Comparison of ENCODE assay signal across 17 mouse cellular contexts in the genomic region with DNA sequence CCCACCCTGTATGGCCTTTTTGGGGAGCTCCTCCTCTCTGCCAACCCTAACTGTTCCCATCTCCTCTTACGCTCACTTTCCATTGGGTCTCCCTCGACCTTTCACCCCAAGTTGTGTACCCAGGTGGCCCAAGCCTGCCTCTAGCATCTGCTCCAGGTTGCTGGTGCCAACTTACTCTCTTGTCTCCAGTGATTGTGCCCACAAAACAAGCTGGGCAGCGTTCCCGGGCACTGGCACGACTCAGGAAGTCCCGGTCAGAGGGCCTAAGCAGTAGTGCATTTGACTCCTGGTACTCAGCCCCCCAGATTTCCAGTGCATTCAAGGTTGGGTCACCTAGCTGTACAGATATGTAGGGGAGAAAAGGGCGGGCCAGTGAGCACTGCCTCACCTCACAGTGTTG. TPM values are rescaled to one million over a fixed set of nuclear protein-coding genes. Genes with fewer than 3 reads are reported as not detected.
DNase-seq lines count a peak whose midpoint lies in the region; ATAC-seq lines count a peak whose summit lies in the region.
"Had no signal": no experiment of that assay in that cellular context is flagged by ENCODE, and none has a peak within 500 bp of the region (broad histone marks: within the 10 kb centered on the region; RNA-seq: fewer than 3 reads in every experiment).

No protein-coding gene starts in this region.

- intact Hi-C loops in left cerebral cortex, postnatal 4 days (cut with DNase I) = no loop called here
- intact Hi-C loops in left cerebral cortex, postnatal 14 days (cut with DNase I) = no loop called here

- no peak for ATAC-seq in inflammation-experienced regulatory T-cells, adult 6 months
- ATAC-seq: activated CD4-positive, CD25-positive, alpha-beta regulatory T cell, adult 4 months; intestine, embryonic 16.5 days; midbrain, embryonic 15.5 days had no signal

- DNase-seq in adrenal gland, postnatal 10 days = peak; percentile 54
- no peak for DNase-seq in adrenal gland, adult 18-20 months (ENCODE audit: low spot score in 2 of 2)
- peak; percentile 78 for DNase-seq in left cerebral cortex, postnatal 4 days
- no peak for DNase-seq in left cerebral cortex, postnatal 14 days (ENCODE audit: low spot score in 2 of 2)
- peak; percentile 77 for DNase-seq in cerebellum, adult 9-10 months
- DNase-seq in frontal cortex, postnatal 25 days (ENCODE audit: low spot score in 2 of 2) = no peak
- DNase-seq: gastrocnemius, adult 2 months; heart, postnatal 4 days; kidney, postnatal 25 days; layer of hippocampus, postnatal 36 days; lung, embryonic 14.5 days; thymus, postnatal 14 days had no signal

RNA-seq across cellular contexts. Expression of a gene that starts 15.1 kb away (rescaled TPM):
- 10 to 100 TPM; 23.8 to 32.9 TPM for total RNA-seq in adrenal gland, postnatal 10 days (2021)
- total RNA-seq in adrenal gland, adult 18-20 months (2021) = 10 to 100 TPM; 26.4 to 30.4 TPM
- 10 to 100 TPM; 35.3 to 36.6 TPM for total RNA-seq in left cerebral cortex, postnatal 4 days (2021)
- 10 to 100 TPM; 19.6 to 23.5 TPM for total RNA-seq in left cerebral cortex, postnatal 14 days (2021)
- 10 to 100 TPM; 22.0 to 29.0 (median 24.8) TPM for polyA plus RNA-seq in inflammation-experienced regulatory T-cells, adult 6 months (2017; shearing (Covaris generic))

RNA-seq across cellular contexts. Expression of a gene that starts 18.1 kb away (rescaled TPM):
- 10 to 100 TPM; 20.4 to 24.7 TPM for total RNA-seq in adrenal gland, postnatal 10 days (2021)
- total RNA-seq in adrenal gland, adult 18-20 months (2021) = 10 to 100 TPM; 13.5 to 16.7 TPM
- total RNA-seq in left cerebral cortex, postnatal 4 days (2021) = 10 to 100 TPM; 16.4 to 23.8 TPM
- total RNA-seq in left cerebral cortex, postnatal 14 days (2021) = 10 to 100 TPM; 14.6 to 17.2 TPM
- polyA plus RNA-seq in inflammation-experienced regulatory T-cells, adult 6 months (2017; shearing (Covaris generic)) = 10 to 100 TPM; 13.7 to 72.0 (median 38.3) TPM

RNA-seq across cellular contexts. Expression of a gene that starts 22.6 kb away (rescaled TPM):
- total RNA-seq in adrenal gland, postnatal 10 days (2021) = 10 to 100 TPM; 25.3 to 30.0 TPM
- total RNA-seq in adrenal gland, adult 18-20 months (2021) = 10 to 100 TPM; 20.3 to 28.9 TPM
- 10 to 100 TPM; 60.8 to 64.7 TPM for total RNA-seq in left cerebral cortex, postnatal 4 days (2021)
- total RNA-seq in left cerebral cortex, postnatal 14 days (2021) = 10 to 100 TPM; 39.1 to 40.5 TPM
- polyA plus RNA-seq in inflammation-experienced regulatory T-cells, adult 6 months (2017; shearing (Covaris generic)) = 10 to 100 TPM in 1 of 3 experiments, 1 to 10 TPM in 2; 9.7 to 16.4 (median 9.8) TPM

RNA-seq across cellular contexts. Expression of a gene that starts 25.2 kb away (rescaled TPM):
- total RNA-seq in adrenal gland, postnatal 10 days (2021) = 10 to 100 TPM; 28.5 to 32.9 TPM
- total RNA-seq in adrenal gland, adult 18-20 months (2021) = 10 to 100 TPM; 30.6 to 55.5 TPM
- 1 to 10 TPM; 1.1 to 2.0 TPM for total RNA-seq in left cerebral cortex, postnatal 4 days (2021)
- 1 to 10 TPM; 4.8 to 5.4 TPM for total RNA-seq in left cerebral cortex, postnatal 14 days (2021)
- 1 to 10 TPM; 7.0 to 8.3 (median 7.6) TPM for polyA plus RNA-seq in inflammation-experienced regulatory T-cells, adult 6 months (2017; shearing (Covaris generic))
- polyA plus RNA-seq: erythroblast, embryonic 14.5 days had no signal

RNA-seq across cellular contexts. Expression of a gene that starts 35.8 kb away (rescaled TPM):
- total RNA-seq in adrenal gland, postnatal 10 days (2021) = 10 to 100 TPM; 25.4 to 35.9 TPM
- 10 to 100 TPM; 18.5 to 19.5 TPM for total RNA-seq in adrenal gland, adult 18-20 months (2021)
- 10 to 100 TPM; 17.6 to 19.9 TPM for total RNA-seq in left cerebral cortex, postnatal 4 days (2021)
- 10 to 100 TPM; 20.9 to 22.6 TPM for total RNA-seq in left cerebral cortex, postnatal 14 days (2021)
- under 1 TPM in 1 of 3 experiments, not detected in 2; 0.21 TPM for polyA plus RNA-seq in inflammation-experienced regulatory T-cells, adult 6 months (2017; shearing (Covaris generic))
- polyA plus RNA-seq: erythroblast, embryonic 14.5 days had no signal

Comparison
In these comparisons a context has a peak if more than half of its experiments do, and no peak if none do; other contexts are left out.
1. DNase-seq: peak in adrenal gland, postnatal 10 days (single experiment), left cerebral cortex, postnatal 4 days (single experiment) and cerebellum, adult 9-10 months (single experiment); none in adrenal gland, adult 18-20 months (0 of 2), left cerebral cortex, postnatal 14 days (0 of 2) and frontal cortex, postnatal 25 days (0 of 2).